Mouse (Mus musculus) gastrocnemius, adult 18-20 months (tissue): ENCODE data around the gene Plgrkt. TPM values are rescaled to one million over a fixed set of nuclear protein-coding genes. Genes with fewer than 3 reads are reported as not detected.
"Not testable (repeated sequence)": the region's sequence is repeated elsewhere in the genome, so short reads cannot be mapped to it uniquely, and the experiment has no call there.

Source experiments
- DNase-seq: peaks from one replicate; pipeline ENCODE4 v3.0.0; 2021; ENCODE audit warnings: low spot score
- long read RNA-seq, 2 experiments: library from polyadenylated mRNA; stranded (forward); transcript quantifications; one replicate each; pipeline ENCODE4 v2.0.0; 2021
- total RNA-seq, 2 experiments: library from RNA; stranded (reverse); gene quantifications; 2 replicates each; pipeline ENCODE4 v1.2.3; 2021

The Plgrkt gene
- total RNA-seq, result 10 to 100 TPM; 18.8 to 20.4 TPM
- long read RNA-seq, experiment 1, transcript Plgrkt-208 (6 exons, 1,020 nt), result major isoform, 11 of 15 reads
- long read RNA-seq, experiment 1, partial matches to known transcripts, result 0 of 15 reads
- long read RNA-seq, experiment 1, other reads (novel, unspliced or antisense), result 2 of 15 reads
- long read RNA-seq, experiment 2, partial matches to known transcripts, result 0 of 6 reads
- long read RNA-seq, experiment 2, other reads (novel, unspliced or antisense), result 1 of 6 reads

- peak; percentile 68 for DNase-seq
Measured at GRCm38 (mm10) chr19:29366969-29367622, at the start of gene Plgrkt, which contains the start of gene Cd274. Gene Plgrkt, minus strand, starts transcription at chr19:29367390. Gene Cd274, plus strand, starts transcription at chr19:29367455.

DNA sequence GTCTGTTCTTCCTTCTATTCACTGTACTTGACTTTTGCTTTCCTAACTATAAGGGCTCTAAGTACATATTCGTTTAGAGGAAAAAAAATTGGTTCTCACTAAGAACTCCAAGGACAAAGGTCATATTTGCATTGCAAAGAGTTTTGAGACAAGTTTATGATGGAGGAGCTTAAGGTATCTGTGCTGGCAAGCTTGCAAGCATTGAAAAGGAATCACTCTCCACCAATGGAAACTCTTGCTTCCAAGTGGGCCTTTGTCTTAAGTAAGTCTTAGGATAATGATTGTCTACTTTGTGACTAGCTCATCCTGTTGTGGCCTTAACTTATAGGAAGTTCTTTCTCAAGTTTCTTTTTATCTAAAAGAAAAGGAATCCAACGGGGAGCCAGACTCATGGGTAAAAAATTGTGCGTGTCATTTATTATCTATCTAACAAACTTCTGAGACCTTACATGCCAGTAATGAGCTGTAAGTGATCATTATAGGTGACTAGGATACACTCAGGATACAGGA, 49.3 kb upstream of the Plgrkt start:
- DNase-seq, result no peak

DNA sequence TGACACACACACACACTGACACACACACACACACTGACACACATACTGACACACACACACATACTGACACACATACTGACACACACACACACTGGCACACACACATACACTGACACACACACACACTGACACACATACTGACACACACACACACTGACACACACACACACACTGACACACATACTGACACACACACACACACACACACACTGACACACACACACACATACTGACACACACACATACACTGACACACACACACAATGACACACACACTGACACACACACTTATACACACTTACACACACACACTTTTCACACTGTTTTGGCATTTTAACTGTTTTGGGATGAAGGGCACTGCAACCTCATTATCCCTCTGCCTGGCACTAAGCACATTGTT, 47.7 kb upstream of the Plgrkt start:
- not testable (repeated sequence) for DNase-seq

DNA sequence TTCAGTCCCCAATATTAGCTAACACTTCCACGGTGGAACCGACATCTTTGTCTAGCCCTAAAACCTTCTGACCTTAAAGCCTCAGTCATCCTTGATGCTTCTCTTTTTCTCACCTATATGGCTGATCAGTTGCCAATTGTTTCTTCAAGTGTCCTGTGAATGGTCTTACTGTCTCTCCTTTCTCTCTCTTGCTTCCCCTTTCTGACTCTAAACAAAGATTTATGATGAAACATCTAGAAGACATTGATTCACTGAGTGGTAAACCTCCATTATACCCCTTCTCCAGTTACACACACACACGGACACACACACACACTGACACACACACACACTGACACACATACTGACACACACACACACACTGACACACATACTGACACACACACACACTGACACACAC, 47.3 kb upstream of the Plgrkt start:
- DNase-seq, result no peak

DNA sequence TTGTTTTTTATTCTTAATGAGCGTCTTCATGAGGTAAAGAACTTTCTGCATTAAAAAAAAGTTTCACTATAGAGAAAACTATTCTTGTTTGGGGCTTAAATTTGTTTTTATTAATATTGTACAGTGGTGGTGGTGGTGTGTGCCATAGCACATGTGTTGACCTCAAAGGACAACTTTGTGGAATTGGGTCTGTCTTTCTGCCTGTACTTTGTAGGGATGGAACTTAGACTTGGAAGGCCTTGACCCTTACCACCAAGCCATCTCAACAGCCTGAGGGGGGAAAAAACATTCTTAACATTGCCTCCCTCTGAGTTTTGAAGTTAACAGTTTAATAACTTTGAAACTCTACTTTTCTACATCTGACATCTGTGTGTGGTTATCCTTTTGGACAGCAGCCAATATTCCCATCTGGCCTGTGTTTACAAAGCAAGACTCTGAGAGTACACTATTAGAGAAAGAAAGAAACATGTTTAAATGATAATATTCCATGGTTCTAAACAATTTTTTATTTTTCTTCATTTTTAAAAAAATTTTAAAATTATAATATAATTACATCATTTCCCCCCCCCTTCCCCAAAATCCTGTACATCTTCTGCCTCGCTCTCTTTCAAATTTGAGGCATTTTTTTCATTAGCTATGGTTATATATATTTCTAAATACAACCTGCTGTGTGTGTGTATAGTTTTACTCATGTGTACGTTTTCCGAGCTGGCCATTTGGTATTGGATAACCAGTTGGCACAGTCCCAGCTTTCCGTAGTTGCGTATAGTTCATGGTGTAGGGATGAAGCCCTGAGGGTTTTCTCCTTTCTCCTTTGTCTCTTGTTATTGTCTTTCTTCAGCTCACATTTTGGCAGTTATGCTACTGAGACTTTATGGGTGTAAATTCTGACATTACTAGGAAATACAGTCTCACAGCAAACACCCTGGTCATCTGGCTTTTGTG, 45.6 kb upstream of the Plgrkt start:
- DNase-seq, result peak; percentile 73

DNA sequence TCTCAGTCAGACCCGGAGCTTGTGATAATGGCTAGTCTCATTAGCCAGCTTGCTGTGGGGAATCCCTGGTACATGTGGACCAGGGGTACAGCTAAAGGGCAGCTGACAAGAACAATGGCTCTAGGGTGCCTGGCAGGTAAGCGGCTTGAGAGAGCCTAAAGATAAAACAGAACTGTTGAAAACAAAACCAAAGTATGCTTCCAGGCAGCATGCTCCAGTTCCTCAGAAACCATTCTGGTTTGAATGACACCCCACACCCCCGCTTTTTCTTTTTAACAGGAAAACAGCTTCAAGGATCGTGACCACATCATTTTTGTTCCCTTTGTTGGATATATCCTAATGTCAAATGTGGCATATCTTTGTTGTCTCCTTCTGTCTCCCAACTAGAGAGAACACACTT, 43.4 kb upstream of the Plgrkt start, which contains the start of gene Pdcd1lg2:
TSS of gene Pdcd1lg2 (plus strand) at position 301 of the 400 bp plus-strand sequence.
- no peak for DNase-seq

DNA sequence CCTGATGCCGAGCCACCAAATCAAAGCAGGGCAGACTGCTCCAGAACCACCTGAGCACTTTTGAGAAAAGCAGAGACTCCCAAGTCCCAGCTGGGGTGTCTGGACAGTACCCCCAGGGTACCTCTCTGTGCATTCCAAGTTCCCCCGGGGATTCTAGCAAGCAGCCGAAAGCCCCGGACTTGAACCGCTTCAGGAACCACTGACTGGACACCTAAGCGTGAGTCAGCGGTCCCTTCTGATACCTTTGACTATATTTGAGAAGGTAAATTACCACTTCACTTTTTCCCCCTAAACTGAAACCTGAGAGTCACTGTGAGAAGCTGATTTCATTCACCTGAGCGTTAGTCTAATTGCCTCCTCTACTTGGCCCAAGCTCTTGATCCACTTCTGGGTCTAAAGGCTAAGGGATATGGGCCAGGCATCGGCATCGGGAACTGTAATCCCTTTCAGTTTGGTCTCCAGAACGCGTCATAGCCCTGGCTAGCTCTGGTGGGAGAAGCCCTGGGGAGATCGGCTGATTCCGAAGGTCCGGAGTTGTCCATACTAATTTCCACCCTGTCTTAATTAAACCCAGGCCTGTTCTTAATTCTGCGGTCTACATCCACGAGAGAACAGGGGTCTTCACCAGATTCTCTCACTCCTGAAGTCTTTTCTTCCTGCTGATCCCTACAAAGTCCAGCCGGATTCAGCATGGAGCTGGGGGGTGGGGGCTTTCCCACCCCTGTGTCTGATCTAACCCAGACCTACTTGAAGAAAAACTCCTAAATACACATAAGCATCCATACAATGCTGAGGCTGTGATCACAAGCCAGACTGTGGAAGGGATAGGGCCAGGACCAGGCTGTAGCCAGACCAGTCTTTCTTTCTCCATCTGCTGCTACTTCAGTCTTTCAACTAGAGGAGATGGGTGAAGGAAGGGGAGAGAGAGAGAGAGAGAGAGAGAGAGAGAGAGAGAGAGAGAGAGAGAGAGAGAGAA, 39.1 kb upstream of the Plgrkt start:
- DNase-seq, result no peak

GRCm38 (mm10) chr19:29405388-29405787, 38.2 kb upstream of the Plgrkt start:
- no peak for DNase-seq

GRCm38 (mm10) chr19:29403251-29403650, 36.1 kb upstream of the Plgrkt start:
- no peak for DNase-seq

DNA sequence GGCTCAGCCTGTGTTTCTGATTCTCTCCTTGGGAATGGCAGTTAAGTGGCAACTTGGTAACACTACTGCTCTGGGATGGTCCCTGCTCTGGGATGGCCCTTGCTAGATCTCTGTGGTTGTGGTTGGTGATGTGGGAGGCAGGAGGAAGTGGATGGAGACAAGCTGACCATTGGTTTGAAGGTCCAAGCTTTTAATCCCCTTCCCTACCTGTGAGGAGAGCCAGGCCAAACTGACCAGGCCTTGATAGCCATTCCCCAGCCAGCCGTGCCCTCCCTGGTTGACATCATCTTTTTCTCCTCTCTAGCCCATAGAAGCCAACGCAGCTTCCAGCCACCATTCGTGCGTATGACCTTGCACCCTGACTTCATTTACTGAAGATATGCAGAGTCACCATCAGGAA, 35.4 kb upstream of the Plgrkt start:
- DNase-seq, result no peak

DNA sequence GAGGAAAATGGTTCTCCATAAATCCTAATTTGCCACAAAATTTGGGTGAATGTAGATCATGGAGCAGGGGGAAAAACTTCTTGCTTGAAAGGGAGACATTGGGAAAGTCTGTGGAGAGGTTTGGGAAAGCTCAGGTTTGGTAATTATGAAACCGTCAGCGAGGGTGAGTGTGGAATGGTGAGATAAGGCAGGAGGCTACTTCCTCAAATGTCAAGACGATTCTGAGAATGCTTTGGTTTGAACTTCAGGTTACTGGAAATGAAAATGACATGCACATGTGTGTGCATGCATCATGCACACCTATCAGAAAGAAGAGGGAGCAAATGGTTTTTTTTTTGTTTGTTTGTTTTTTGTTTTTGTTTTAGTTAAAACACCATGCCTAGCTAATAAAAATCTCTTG, 33.3 kb upstream of the Plgrkt start:
- no peak for DNase-seq

- DNase-seq, result no peak
Measured at GRCm38 (mm10) chr19:29399786-29400185, 32.6 kb upstream of the Plgrkt start.

GRCm38 (mm10) chr19:29396353-29396752, 29.2 kb upstream of the Plgrkt start:
- DNase-seq, result no peak

DNA sequence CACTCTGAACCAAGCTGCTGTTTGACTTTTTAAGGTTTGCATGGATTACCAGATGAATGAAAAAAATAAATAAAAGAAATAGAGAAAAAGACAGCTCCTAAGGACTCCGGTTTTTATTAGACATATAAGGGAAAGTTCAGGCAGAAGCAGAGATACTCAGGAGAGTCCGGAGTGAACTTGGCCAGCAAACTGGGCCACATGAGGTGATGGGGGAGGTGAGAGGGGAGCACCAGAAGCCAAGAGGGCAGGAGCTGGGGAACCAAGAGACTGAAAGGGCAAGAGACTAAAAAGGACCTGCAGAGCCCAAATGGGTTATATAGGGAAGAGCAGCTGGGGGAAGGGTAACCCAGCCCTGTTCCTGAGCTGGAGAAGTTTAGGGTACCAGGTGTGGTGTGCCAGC, 27.5 kb upstream of the Plgrkt start:
- no peak for DNase-seq

- no peak for DNase-seq
Measured at GRCm38 (mm10) chr19:29393333-29393732, 26.1 kb upstream of the Plgrkt start.

GRCm38 (mm10) chr19:29391279-29391678, 24.1 kb upstream of the Plgrkt start:
- DNase-seq, result no peak

DNA sequence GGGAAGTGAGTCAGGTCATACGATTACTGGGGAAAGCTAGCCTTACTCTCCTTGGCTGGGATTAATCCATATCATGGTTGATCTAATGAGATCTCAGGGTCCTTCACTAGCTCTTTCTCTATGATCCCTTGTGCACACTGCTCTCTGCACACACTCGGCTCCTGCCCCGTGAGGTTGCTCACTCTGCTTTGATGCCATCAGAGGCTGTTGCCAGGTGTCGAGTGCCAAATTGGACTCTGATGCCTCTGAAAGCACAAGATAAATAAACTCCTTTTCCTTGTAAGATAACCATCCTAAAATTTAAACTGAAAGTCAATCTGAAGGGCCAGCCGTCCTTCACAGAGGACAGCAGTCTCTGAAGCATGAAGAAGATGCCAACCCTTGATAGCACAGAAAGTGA, 23.3 kb upstream of the Plgrkt start:
- DNase-seq, result no peak

GRCm38 (mm10) chr19:29388818-29389217, 21.6 kb upstream of the Plgrkt start:
- no peak for DNase-seq

GRCm38 (mm10) chr19:29385822-29386221, 18.6 kb upstream of the Plgrkt start:
- DNase-seq, result no peak

DNA sequence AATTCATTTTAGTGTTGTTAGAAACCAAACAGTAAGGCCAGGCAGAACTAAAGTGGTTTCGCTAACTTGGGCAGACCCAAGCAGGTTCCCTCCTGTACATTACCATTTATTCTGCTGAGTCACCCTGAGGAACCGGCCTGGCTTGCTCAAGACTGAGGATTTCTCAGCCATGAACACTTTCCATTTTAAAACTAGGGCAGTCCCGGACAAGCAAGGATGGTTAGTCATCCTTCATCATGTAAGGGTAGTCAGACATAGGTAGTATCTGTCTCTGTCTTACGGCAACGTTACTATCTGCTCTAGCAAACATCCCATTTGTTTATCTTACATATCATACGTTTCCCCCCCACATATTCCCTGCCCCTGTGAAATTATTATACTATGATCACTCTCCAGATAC, 17.8 kb upstream of the Plgrkt start:
- no peak for DNase-seq

DNA sequence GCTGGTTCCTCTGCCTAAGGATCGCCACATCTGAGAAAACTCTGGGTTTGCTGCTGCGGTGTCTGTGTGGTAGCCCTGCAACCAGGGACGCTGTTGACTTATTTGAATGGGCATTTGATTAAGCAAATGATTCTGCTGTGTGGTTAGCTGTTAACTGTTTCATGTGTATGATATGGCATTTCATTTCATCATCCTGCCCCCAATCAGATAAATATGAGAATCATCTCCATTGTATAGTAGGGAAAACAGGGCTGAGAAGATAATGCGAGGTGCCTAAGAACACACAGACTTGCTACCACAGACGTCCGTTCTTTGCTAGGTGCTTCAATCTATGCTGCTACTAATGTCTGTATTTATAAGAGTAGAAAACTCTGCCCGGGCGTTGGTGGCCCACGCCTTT, 17.2 kb upstream of the Plgrkt start:
- no peak for DNase-seq
